Mouse (Mus musculus) midbrain, embryonic 16.5 days (tissue): ENCODE measurements around the gene Qsox1. TPM values are rescaled to one million over a fixed set of nuclear protein-coding genes. Genes with fewer than 3 reads are reported as not detected.

Experiments
- ATAC-seq: fragments of 200-750 bp; cut with Nextera tagmentation; 2 replicates; pipeline ENCODE4 v1.8.0; 2017; ENCODE audit warnings: moderate TSS enrichment
- H3K27ac ChIP-seq: fragments of 300-500 bp; sonication (generic); 2 replicates; pipeline ENCODE4 v1.5.1; 2014; ENCODE audit warnings: mild to moderate bottlenecking, low read length, mixed read lengths
- H3K27me3 ChIP-seq: fragments of 300-500 bp; sonication (generic); 2 replicates; pipeline ENCODE4 v1.6.1; 2014; ENCODE audit warnings: low read depth, low read length, mixed read lengths; ENCODE audit not compliant: control insufficient read depth, insufficient read depth
- H3K36me3 ChIP-seq: fragments of 300-500 bp; sonication (generic); 2 replicates; pipeline ENCODE4 v1.6.1; 2014; ENCODE audit warnings: mild to moderate bottlenecking, low read length, moderate library complexity, mixed read lengths; ENCODE audit not compliant: control insufficient read depth, insufficient read depth
- H3K4me1 ChIP-seq: fragments of 300-500 bp; sonication (generic); 2 replicates; pipeline ENCODE4 v1.6.1; 2014; ENCODE audit warnings: mild to moderate bottlenecking, low read length, mixed read lengths; ENCODE audit not compliant: control insufficient read depth, insufficient read depth
- H3K4me2 ChIP-seq: fragments of 300-500 bp; sonication (generic); 2 replicates; pipeline ENCODE4 v1.6.1; 2014; ENCODE audit warnings: mild to moderate bottlenecking, low read length, mixed read lengths
- H3K4me3 ChIP-seq: fragments of 300-500 bp; sonication (generic); 2 replicates; pipeline ENCODE4 v1.5.1; 2014; ENCODE audit warnings: low read depth, mild to moderate bottlenecking, low read length, moderate library complexity, mixed read lengths
- H3K9ac ChIP-seq: fragments of 300-500 bp; sonication (generic); 2 replicates; pipeline ENCODE4 v1.6.1; 2014; ENCODE audit warnings: low read depth, low read length, mixed read lengths
- H3K9me3 ChIP-seq: fragments of 300-500 bp; sonication (generic); replicated peaks from 2 replicates; pipeline ENCODE4 v1.6.1; 2014; ENCODE audit warnings: mild to moderate bottlenecking, low read length, mixed read lengths; ENCODE audit not compliant: control insufficient read depth, poor library complexity, severe bottlenecking
- WGBS: fragments of 180-500 bp; shearing (Covaris S2); extraction: QIAGEN DNeasy Blood & Tissue Kit; methylation state at CpG from one replicate; pipeline ENCODE4 v1.1.7; 2014; 5-methylcytosine and 5-hydroxymethylcytosine counted together
- polyA plus RNA-seq: library from polyadenylated mRNA; unstranded; fragments of >200 nt; fragmentation: Nextera tagmentation; extraction: Ambion mirVana; gene quantifications from 2 replicates; pipeline ENCODE4 v1.2.1, GENCODE M21; 2015

Gene Qsox1
- polyA plus RNA-seq, 1 experiment from 2014 or later, result 18.0 TPM

DNA sequence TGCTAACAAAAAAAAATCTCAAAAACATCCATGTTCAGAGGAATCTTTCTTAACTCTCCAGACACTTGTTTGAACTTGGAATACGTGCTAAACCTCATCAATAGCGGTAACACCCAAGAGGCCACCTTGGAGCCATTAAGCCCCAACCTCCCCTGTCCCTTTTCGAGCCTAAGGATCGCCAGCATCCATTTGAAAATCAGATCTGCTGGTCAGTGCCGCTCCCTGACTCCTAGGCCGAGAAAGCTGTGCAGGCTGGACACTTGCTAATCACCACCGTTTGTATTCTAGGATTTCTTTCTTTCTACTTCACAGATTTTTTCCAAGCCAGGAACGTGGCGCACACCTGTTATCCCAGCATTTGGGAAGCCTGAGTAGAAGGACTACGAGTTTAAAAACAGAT lies 84.9 kb downstream of the Qsox1 start:
- ATAC-seq, result no peak
- Histone ChIP-seq H3K27ac (no peak overlapping the region), H3K27me3 (peaks cover 87% of the 10 kb centered on the region), H3K4me3 (no peak overlapping the region), H3K4me2 (no peak overlapping the region), H3K4me1 (peaks cover 8% of the 10 kb centered on the region), H3K36me3 (no peaks in the 10 kb centered on the region), H3K9ac (no peak overlapping the region), H3K9me3 (no peaks in the 10 kb centered on the region; the same call in 1 of the 2 replicates)
- 28% methylated on average over 10 of the region's 10 CpGs for WGBS

Other genes with a start within 250 kb of the Qsox1 start
- gene Lhx4, start 61.2 kb downstream of the Qsox1 start, polyA plus RNA-seq, result 0.63 and 1.6 TPM in 2 replicates
- gene Cep350, start 160.4 kb upstream of the Qsox1 start, polyA plus RNA-seq, result 8.8 and 9.9 TPM in 2 replicates
- gene Tor1aip2, start 222.5 kb upstream of the Qsox1 start, polyA plus RNA-seq, result 58.1 and 60.9 TPM in 2 replicates
- gene Tor1aip1, start 223.6 kb upstream of the Qsox1 start, polyA plus RNA-seq, result 14.2 and 17.3 TPM in 2 replicates